Mouse (Mus musculus) liver, embryonic 13.5 days (tissue): ENCODE data around the gene Uba1. TPM values are rescaled to one million over a fixed set of nuclear protein-coding genes. Genes with fewer than 3 reads are reported as not detected.

Source experiments
- ATAC-seq: fragments of 200-750 bp; cut with Nextera tagmentation; 2 replicates; pipeline ENCODE4 v1.8.0; 2017; ENCODE audit warnings: low read depth, mild to moderate bottlenecking, moderate number of reproducible peaks, moderate library complexity
- DNase-seq: peaks from one replicate; pipeline ENCODE4 v3.0.0; 2022
- H3K27ac ChIP-seq: fragments of 300-500 bp; sonication (generic); 2 replicates; pipeline ENCODE4 v1.5.1; 2015; ENCODE audit warnings: moderate library complexity, mild to moderate bottlenecking, inconsistent platforms
- H3K27me3 ChIP-seq: fragments of 300-500 bp; sonication (generic); 2 replicates; pipeline ENCODE4 v1.6.1; 2015; ENCODE audit warnings: mild to moderate bottlenecking, inconsistent platforms
- H3K36me3 ChIP-seq: fragments of 300-500 bp; sonication (generic); 2 replicates; pipeline ENCODE4 v1.6.1; 2015; ENCODE audit warnings: mild to moderate bottlenecking, inconsistent platforms
- H3K4me1 ChIP-seq: fragments of 300-500 bp; sonication (generic); replicated peaks from 2 replicates; pipeline ENCODE4 v1.6.1; 2015; ENCODE audit warnings: inconsistent platforms
- H3K4me2 ChIP-seq: fragments of 300-500 bp; sonication (generic); 2 replicates; pipeline ENCODE4 v1.6.1; 2015; ENCODE audit warnings: inconsistent platforms, mild to moderate bottlenecking, moderate library complexity
- H3K4me3 ChIP-seq: fragments of 300-500 bp; sonication (generic); replicated peaks from 2 replicates; pipeline ENCODE4 v1.5.1; 2015; ENCODE audit warnings: mild to moderate bottlenecking, inconsistent platforms
- H3K9ac ChIP-seq: fragments of 300-500 bp; sonication (generic); 2 replicates; pipeline ENCODE4 v1.6.1; 2015; ENCODE audit warnings: mild to moderate bottlenecking, inconsistent platforms
- H3K9me3 ChIP-seq: fragments of 300-500 bp; sonication (generic); replicated peaks from 2 replicates; pipeline ENCODE4 v1.6.1; 2016; ENCODE audit warnings: inconsistent platforms
- WGBS: fragments of 180-500 bp; shearing (Covaris S2); methylation state at CpG from one replicate; pipeline ENCODE4 v1.1.7; 2015; ENCODE audit not compliant: insufficient replicate concordance; 5-methylcytosine and 5-hydroxymethylcytosine counted together
- polyA plus RNA-seq: library from polyadenylated mRNA; unstranded; fragments of >200 nt; fragmentation: Nextera tagmentation; extraction: Ambion mirVana; gene quantifications from 2 replicates; pipeline ENCODE4 v1.2.1, GENCODE M21; 2015

The Uba1 gene
- polyA plus RNA-seq = 118 and 140 TPM in 2 replicates

DNA sequence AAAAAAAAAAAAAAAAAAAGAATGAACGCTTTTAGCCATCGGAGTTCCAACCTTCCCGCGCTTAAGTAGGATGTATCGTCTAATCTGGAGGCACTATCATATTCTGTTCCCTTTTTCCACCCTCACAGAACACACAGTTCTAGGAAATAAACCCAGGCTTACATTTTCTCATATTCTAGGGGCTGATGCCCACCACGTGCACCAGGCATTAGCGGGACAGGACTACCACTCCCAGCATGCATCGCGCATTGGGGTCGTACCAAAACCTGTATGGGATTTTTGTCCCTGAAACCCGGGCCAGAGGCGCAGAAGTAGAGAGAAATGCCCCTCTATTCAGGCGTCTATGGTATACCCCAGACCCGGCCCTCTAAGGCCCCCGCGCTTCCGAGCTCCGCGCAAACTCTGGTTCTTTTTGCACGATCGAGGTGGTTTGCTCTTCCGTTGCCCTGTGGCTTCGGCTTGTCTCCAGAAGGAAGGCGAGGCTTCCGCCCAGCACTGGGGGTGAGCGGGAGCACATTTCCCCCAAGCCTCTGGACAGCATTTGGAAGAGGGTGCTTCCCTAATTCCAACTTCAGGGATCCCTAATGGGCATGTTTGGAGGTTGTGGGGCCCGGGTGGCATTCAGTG lies at the start of gene Uba1:
Gene Uba1, plus strand, starts transcription at position 301 of the 627 bp plus-strand sequence.
- peak within 1 kb of the TSS; percentile 64 for H3K4me3 ChIP-seq
- peak; percentile 78 for ATAC-seq
- peak; percentile 77 for DNase-seq
- no peaks in the 10 kb centered on the region for H3K36me3 ChIP-seq
- H3K9ac ChIP-seq = peak within 1 kb of the TSS; percentile 74
- peak within 1 kb of the TSS; percentile 82 for H3K4me2 ChIP-seq
- H3K9me3 ChIP-seq = no peaks in the 10 kb centered on the region
- peaks cover 5% of the 10 kb centered on the region; the same call in 1 of the 2 replicates for H3K4me1 ChIP-seq
- H3K27me3 ChIP-seq = no peaks in the 10 kb centered on the region
- peak within 1 kb of the TSS; percentile 69 for H3K27ac ChIP-seq
- WGBS = 8% methylated on average over 27 of the region's 27 CpGs

GRCm38 (mm10) chrX:20608500-20608899 lies 49.6 kb upstream of the Uba1 start:
- no peaks in the 10 kb centered on the region for H3K36me3 ChIP-seq
- H3K27ac ChIP-seq = no peak overlapping the region
- WGBS = 56% methylated on average over 4 of the region's 4 CpGs
- H3K9me3 ChIP-seq = no peaks in the 10 kb centered on the region
- no peak overlapping the region for H3K4me3 ChIP-seq
- H3K27me3 ChIP-seq = no peaks in the 10 kb centered on the region
- DNase-seq = no peak
- H3K4me1 ChIP-seq = no peaks in the 10 kb centered on the region
- no peak overlapping the region for H3K9ac ChIP-seq
- no peak overlapping the region for H3K4me2 ChIP-seq
- no peak for ATAC-seq

- WGBS = 11% methylated on average over 17 of the region's 17 CpGs
- no peak for DNase-seq
Measured at GRCm38 (mm10) chrX:20616861-20617175, 41.3 kb upstream of the Uba1 start.

DNA sequence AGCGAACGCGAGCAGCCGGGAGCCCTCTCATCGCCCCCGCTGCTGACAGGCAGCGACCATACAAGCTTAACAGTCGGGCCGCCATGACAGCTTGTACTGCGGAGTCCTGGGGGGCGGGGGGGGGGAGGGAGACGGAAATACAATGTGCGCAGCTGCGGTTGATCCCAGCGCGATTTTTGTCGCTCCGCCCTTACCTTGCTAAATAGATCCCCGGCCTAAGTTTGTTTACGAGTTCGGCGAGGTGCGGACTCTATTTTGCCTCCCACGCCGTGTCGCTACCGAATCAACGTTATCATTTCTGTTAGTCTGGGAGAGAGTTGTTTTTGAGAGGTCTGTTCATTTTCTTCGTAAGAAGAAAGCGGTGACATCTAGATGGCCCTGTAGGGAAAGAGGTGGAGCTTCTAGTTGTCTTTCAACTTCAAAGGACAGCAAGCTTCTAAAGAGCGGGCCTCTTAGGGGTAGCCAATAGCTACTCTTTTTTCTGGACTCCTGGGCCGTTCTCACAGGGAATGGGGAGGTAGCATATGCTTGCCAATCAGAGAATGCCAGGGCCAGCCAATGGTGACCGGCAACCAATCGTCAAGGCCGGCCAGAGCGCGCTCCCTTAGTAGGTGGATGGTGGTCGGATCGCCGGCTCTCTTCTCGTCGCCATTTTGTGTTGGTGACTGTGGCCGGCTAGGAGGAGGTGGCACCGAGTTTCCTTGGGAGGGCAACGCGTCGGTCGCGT lies 40.8 kb upstream of the Uba1 start, which contains the start of the genes Rbm10 and Ndufb11:
Gene Rbm10, plus strand, starts transcription at position 328 of the 727 bp plus-strand sequence.
Gene Ndufb11, minus strand, starts transcription at position 444 of the 727 bp plus-strand sequence.
- Histone ChIP-seq H3K27ac (peak within 1 kb of the TSS; percentile 85), H3K4me1 (peaks cover 20% of the 10 kb centered on the region), H3K4me3 (peak within 1 kb of the TSS; percentile 81), H3K9ac (peak within 1 kb of the TSS; percentile 89), H3K36me3 (peaks cover 42% of the 10 kb centered on the region), H3K4me2 (peak within 1 kb of the TSS; percentile 73), H3K27me3 (no peaks in the 10 kb centered on the region), H3K9me3 (no peaks in the 10 kb centered on the region)
- ATAC-seq (peak; percentile 98), DNase-seq (peak; percentile 81)
- WGBS = 12% methylated on average over 48 of the region's 49 CpGs

More at GRCm38 (mm10) chrX:20616861-20617175, 41.3 kb upstream of the Uba1 start:
- peak overlapping the region; percentile 73 for H3K4me2 ChIP-seq
- H3K4me3 ChIP-seq = peak overlapping the region; percentile 81
- peak overlapping the region; percentile 85 for H3K27ac ChIP-seq
- peaks cover 39% of the 10 kb centered on the region for H3K36me3 ChIP-seq
- peaks cover 20% of the 10 kb centered on the region for H3K4me1 ChIP-seq
- ATAC-seq = peak; percentile 6; the same call in 1 of the 2 replicates
- peak overlapping the region; percentile 79 for H3K9ac ChIP-seq
- no peaks in the 10 kb centered on the region for H3K27me3 ChIP-seq
- no peaks in the 10 kb centered on the region for H3K9me3 ChIP-seq

GRCm38 (mm10) chrX:20617903-20618399 lies 40.2 kb upstream of the Uba1 start:
- Histone ChIP-seq H3K9ac (peak overlapping the region; percentile 89), H3K4me2 (peak overlapping the region; percentile 70), H3K27me3 (no peaks in the 10 kb centered on the region), H3K9me3 (no peaks in the 10 kb centered on the region), H3K27ac (peak overlapping the region; percentile 85), H3K36me3 (peaks cover 49% of the 10 kb centered on the region), H3K4me1 (peaks cover 20% of the 10 kb centered on the region), H3K4me3 (peak overlapping the region; percentile 81)
- DNase-seq (no peak), ATAC-seq (peak; percentile 22)
- 13% methylated on average over 31 of the region's 31 CpGs for WGBS

DNA sequence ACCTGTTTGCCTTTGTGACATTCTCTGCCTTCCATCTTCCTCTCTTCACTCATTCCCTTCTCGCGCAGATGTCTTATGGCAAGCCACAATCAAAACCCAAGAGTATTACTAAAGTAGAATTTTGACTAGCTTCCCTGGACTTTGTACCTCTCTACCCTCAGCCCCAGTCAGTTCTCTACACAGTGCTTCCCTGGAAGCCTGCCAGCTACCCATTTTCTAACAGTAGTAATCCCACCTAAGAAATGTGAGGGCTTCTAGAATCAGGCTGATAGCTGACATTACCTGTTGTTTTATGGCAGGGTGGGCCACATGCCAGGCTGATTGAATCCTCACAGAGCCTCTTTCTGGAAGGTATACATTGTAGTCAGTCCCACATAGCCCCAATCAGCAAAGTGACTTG lies 20.0 kb upstream of the Uba1 start:
- no peaks in the 10 kb centered on the region for H3K4me1 ChIP-seq
- peaks cover 86% of the 10 kb centered on the region for H3K36me3 ChIP-seq
- no peaks in the 10 kb centered on the region for H3K27me3 ChIP-seq
- H3K4me3 ChIP-seq = no peak overlapping the region
- no peak overlapping the region for H3K4me2 ChIP-seq
- no peak overlapping the region for H3K27ac ChIP-seq
- H3K9ac ChIP-seq = no peak overlapping the region
- DNase-seq = no peak
- 93% methylated on average over 2 of the region's 2 CpGs for WGBS
- no peak for ATAC-seq
- H3K9me3 ChIP-seq = no peaks in the 10 kb centered on the region

DNA sequence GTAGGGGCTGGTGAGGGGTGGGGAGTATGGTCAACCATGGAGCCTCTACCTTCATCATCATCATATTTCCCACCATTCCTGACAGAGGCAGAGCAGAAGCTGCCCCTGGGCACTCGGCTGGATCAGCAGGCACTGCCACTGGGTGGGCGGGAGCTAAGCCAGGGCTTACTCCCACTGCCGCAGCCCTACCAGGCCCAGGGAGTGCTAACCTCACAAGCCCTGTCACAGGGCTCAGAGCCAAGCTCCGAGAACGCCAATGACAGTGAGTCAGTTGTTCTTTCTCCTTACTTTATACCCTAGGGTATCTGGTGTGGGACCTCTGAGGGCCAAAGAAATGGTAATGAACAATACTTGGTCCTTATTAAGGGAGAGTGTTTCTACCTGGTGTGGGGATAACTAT lies 13.3 kb upstream of the Uba1 start:
- Histone ChIP-seq H3K9me3 (no peaks in the 10 kb centered on the region), H3K9ac (no peak overlapping the region), H3K4me2 (no peak overlapping the region), H3K4me1 (no peaks in the 10 kb centered on the region), H3K4me3 (no peak overlapping the region), H3K27ac (no peak overlapping the region), H3K36me3 (peaks cover 98% of the 10 kb centered on the region), H3K27me3 (no peaks in the 10 kb centered on the region)
- no peak for ATAC-seq
- no peak for DNase-seq
- WGBS = 78% methylated on average over 5 of the region's 5 CpGs

DNA sequence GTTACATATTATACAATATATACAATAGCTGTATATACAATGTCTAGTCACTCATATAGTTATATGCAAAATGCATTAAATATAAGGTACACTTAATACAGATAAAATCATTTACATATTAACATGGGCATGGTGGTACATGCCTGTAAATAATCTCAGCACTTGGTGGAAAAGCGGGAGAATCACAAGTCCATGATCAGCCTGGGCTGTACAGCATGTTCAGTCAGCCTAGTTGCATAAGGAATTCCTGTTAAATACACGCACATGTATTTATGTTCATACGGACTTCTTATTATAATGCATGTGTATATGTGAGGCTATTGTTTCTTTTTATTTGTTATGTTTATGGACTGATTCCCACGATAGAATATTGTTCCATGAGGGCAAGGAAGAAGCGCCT lies 533 bp upstream of the Uba1 start:
- Histone ChIP-seq H3K9ac (peak overlapping the region; percentile 74), H3K27me3 (no peaks in the 10 kb centered on the region), H3K9me3 (no peaks in the 10 kb centered on the region), H3K4me2 (peak overlapping the region; percentile 82), H3K4me3 (peak overlapping the region; percentile 64), H3K4me1 (peaks cover 5% of the 10 kb centered on the region; the same call in 1 of the 2 replicates), H3K27ac (no peak overlapping the region), H3K36me3 (no peaks in the 10 kb centered on the region)
- ATAC-seq (no peak), DNase-seq (no peak)
- 17% methylated on average over 5 of the region's 5 CpGs for WGBS

GRCm38 (mm10) chrX:20658891-20659406 lies 823 bp downstream of the Uba1 start:
- DNase-seq (peak; percentile 5), ATAC-seq (peak; percentile 11; the same call in 1 of the 2 replicates)
- H3K4me2 ChIP-seq = peak overlapping the region; percentile 82
- peak overlapping the region; percentile 69 for H3K27ac ChIP-seq
- H3K9ac ChIP-seq = peak overlapping the region; percentile 74
- H3K4me3 ChIP-seq = peak overlapping the region; percentile 64
- H3K27me3 ChIP-seq = no peaks in the 10 kb centered on the region
- 12% methylated on average over 24 of the region's 24 CpGs for WGBS
- H3K36me3 ChIP-seq = no peaks in the 10 kb centered on the region
- no peaks in the 10 kb centered on the region for H3K9me3 ChIP-seq
- peaks cover 8% of the 10 kb centered on the region for H3K4me1 ChIP-seq

GRCm38 (mm10) chrX:20662317-20662715 lies 4.2 kb downstream of the Uba1 start:
- Histone ChIP-seq H3K9me3 (no peaks in the 10 kb centered on the region), H3K4me3 (peak overlapping the region; percentile 72; the same call in 1 of the 2 replicates), H3K27ac (peak overlapping the region; percentile 43), H3K9ac (no peak overlapping the region), H3K36me3 (peaks cover 8% of the 10 kb centered on the region), H3K27me3 (no peaks in the 10 kb centered on the region), H3K4me1 (peaks cover 32% of the 10 kb centered on the region), H3K4me2 (no peak overlapping the region)
- WGBS = 31% methylated on average over 5 of the region's 5 CpGs
- DNase-seq (no peak), ATAC-seq (no peak)

GRCm38 (mm10) chrX:20662716-20663443 lies 4.8 kb downstream of the Uba1 start:
- ATAC-seq (peak; percentile 81), DNase-seq (peak; percentile 82)
- peak overlapping the region; percentile 74 for H3K4me2 ChIP-seq
- H3K27me3 ChIP-seq = no peaks in the 10 kb centered on the region
- peaks cover 32% of the 10 kb centered on the region for H3K4me1 ChIP-seq
- peak overlapping the region; percentile 72 for H3K4me3 ChIP-seq
- WGBS = 13% methylated on average over 28 of the region's 28 CpGs
- H3K9me3 ChIP-seq = no peaks in the 10 kb centered on the region
- peak overlapping the region; percentile 81 for H3K27ac ChIP-seq
- H3K36me3 ChIP-seq = peaks cover 13% of the 10 kb centered on the region
- H3K9ac ChIP-seq = peak overlapping the region; percentile 84
